Mouse (Mus musculus) liver (tissue): ENCODE measurements around the gene Arap1.

Source experiments
- DNase-seq: peaks from one replicate; pipeline ENCODE4 v3.0.0-alpha.2; 2020; ENCODE audit warnings: mixed read lengths

Arap1 gene

GRCm38 (mm10) chr7:101367901-101368852, 20.3 kb downstream of the Arap1 start:
- no peak for DNase-seq

- DNase-seq = no peak
Observed at GRCm38 (mm10) chr7:101369666-101370065, 21.8 kb downstream of the Arap1 start.

- no peak for DNase-seq
Observed at GRCm38 (mm10) chr7:101373082-101373481, 25.2 kb downstream of the Arap1 start.

GRCm38 (mm10) chr7:101374155-101374554, 26.3 kb downstream of the Arap1 start:
- DNase-seq = no peak

GRCm38 (mm10) chr7:101376701-101377340, 29.0 kb downstream of the Arap1 start:
- DNase-seq = no peak

GRCm38 (mm10) chr7:101377741-101378262, 29.9 kb downstream of the Arap1 start:
- DNase-seq = peak; percentile 61

- DNase-seq = no peak
Observed at GRCm38 (mm10) chr7:101378285-101378684, 30.4 kb downstream of the Arap1 start.

GRCm38 (mm10) chr7:101378796-101379465, 31.1 kb downstream of the Arap1 start:
- no peak for DNase-seq

- no peak for DNase-seq
Observed at GRCm38 (mm10) chr7:101379732-101380131, 31.9 kb downstream of the Arap1 start.

GRCm38 (mm10) chr7:101381512-101381911, 33.6 kb downstream of the Arap1 start:
- DNase-seq = no peak

- DNase-seq = no peak
Observed at GRCm38 (mm10) chr7:101382378-101382777, 34.5 kb downstream of the Arap1 start.

- no peak for DNase-seq
Observed at GRCm38 (mm10) chr7:101383756-101384155, 35.9 kb downstream of the Arap1 start.

- DNase-seq = no peak
Observed at GRCm38 (mm10) chr7:101384931-101385330, 37.1 kb downstream of the Arap1 start.

GRCm38 (mm10) chr7:101385331-101385733, 37.5 kb downstream of the Arap1 start:
- DNase-seq = peak; percentile 43

GRCm38 (mm10) chr7:101385866-101386452, 38.1 kb downstream of the Arap1 start:
- peak; percentile 42 for DNase-seq

- no peak for DNase-seq
Observed at GRCm38 (mm10) chr7:101389256-101389655, 41.4 kb downstream of the Arap1 start.

- DNase-seq = no peak
Observed at GRCm38 (mm10) chr7:101391909-101392479, 44.1 kb downstream of the Arap1 start.

GRCm38 (mm10) chr7:101393015-101393414, 45.1 kb downstream of the Arap1 start:
- no peak for DNase-seq

GRCm38 (mm10) chr7:101393694-101394504, 46.0 kb downstream of the Arap1 start:
- peak; percentile 57 for DNase-seq

GRCm38 (mm10) chr7:101394569-101394968, 46.7 kb downstream of the Arap1 start:
- no peak for DNase-seq

- no peak for DNase-seq
Observed at GRCm38 (mm10) chr7:101395471-101395870, 47.6 kb downstream of the Arap1 start.
